Mouse (Mus musculus) testis, postnatal 14 days (tissue): ENCODE measurements around the gene Slc22a20.

Experiments used
- DNase-seq: peaks from one replicate; pipeline ENCODE4 v3.0.0; 2021; ENCODE audit warnings: low spot score

The Slc22a20 gene

GRCm38 (mm10) chr19:5989585-5989984, 3.6 kb upstream of the Slc22a20 start:
- DNase-seq, result no peak

GRCm38 (mm10) chr19:5988815-5989452, 3.0 kb upstream of the Slc22a20 start:
- peak; percentile 60 for DNase-seq

GRCm38 (mm10) chr19:5988027-5988814, 2.3 kb upstream of the Slc22a20 start:
- no peak for DNase-seq

- DNase-seq, result no peak
Observed at GRCm38 (mm10) chr19:5980477-5980876, 5.5 kb downstream of the Slc22a20 start.

GRCm38 (mm10) chr19:5977717-5978116, 8.2 kb downstream of the Slc22a20 start:
- DNase-seq, result no peak

GRCm38 (mm10) chr19:5975676-5976075, 10.3 kb downstream of the Slc22a20 start:
- DNase-seq, result no peak

GRCm38 (mm10) chr19:5975112-5975511, 10.8 kb downstream of the Slc22a20 start:
- no peak for DNase-seq

- DNase-seq, result no peak
Observed at GRCm38 (mm10) chr19:5967664-5968063, 18.3 kb downstream of the Slc22a20 start.

- DNase-seq, result no peak
Observed at GRCm38 (mm10) chr19:5966786-5967185, 19.2 kb downstream of the Slc22a20 start.

GRCm38 (mm10) chr19:5965910-5966309, 20.0 kb downstream of the Slc22a20 start:
- DNase-seq, result no peak

GRCm38 (mm10) chr19:5965280-5965679, 20.7 kb downstream of the Slc22a20 start:
- DNase-seq, result no peak

GRCm38 (mm10) chr19:5964804-5965203, 21.1 kb downstream of the Slc22a20 start:
- DNase-seq, result no peak

GRCm38 (mm10) chr19:5963883-5964562, 21.9 kb downstream of the Slc22a20 start, which contains the start of gene Pola2:
Pola2 (minus strand) TSS chr19:5964202.
- peak; percentile 90 for DNase-seq

GRCm38 (mm10) chr19:5962651-5963050, 23.3 kb downstream of the Slc22a20 start:
- DNase-seq, result no peak

- DNase-seq, result no peak
Observed at GRCm38 (mm10) chr19:5957371-5957770, 28.6 kb downstream of the Slc22a20 start.

GRCm38 (mm10) chr19:5956685-5957084, 29.3 kb downstream of the Slc22a20 start:
- DNase-seq, result peak; percentile 53

- DNase-seq, result no peak
Observed at GRCm38 (mm10) chr19:5955704-5956670, 30.0 kb downstream of the Slc22a20 start.

GRCm38 (mm10) chr19:5954936-5955335, 31.0 kb downstream of the Slc22a20 start:
- DNase-seq, result no peak

- DNase-seq, result no peak
Observed at GRCm38 (mm10) chr19:5954031-5954710, 31.8 kb downstream of the Slc22a20 start.

- DNase-seq, result no peak
Observed at GRCm38 (mm10) chr19:5953201-5953770, 32.7 kb downstream of the Slc22a20 start.
